Mouse (Mus musculus) monocyte, adult 5-6 weeks (primary cell): ENCODE measurements at regions not wholly inside any gene's neighbourhood (a gene's known extent, or its start where the extent isn't known, plus 50 kb on each side); places are given as distances from the start of the nearest gene placed in this dataset.
"Not testable (repeated sequence)": the region's sequence is repeated elsewhere in the genome, so short reads cannot be mapped to it uniquely, and the experiment has no call there.

Experiments used
- ATAC-seq: fragments of 153-309, 156-312 bp; replicated peaks from 2 replicates; pipeline ENCODE4 v1.8.0; 2017; ENCODE audit warnings: mild to moderate bottlenecking; ENCODE audit not compliant: low TSS enrichment, insufficient number of reproducible peaks, severe bottlenecking, poor library complexity, low FRiP score

DNA sequence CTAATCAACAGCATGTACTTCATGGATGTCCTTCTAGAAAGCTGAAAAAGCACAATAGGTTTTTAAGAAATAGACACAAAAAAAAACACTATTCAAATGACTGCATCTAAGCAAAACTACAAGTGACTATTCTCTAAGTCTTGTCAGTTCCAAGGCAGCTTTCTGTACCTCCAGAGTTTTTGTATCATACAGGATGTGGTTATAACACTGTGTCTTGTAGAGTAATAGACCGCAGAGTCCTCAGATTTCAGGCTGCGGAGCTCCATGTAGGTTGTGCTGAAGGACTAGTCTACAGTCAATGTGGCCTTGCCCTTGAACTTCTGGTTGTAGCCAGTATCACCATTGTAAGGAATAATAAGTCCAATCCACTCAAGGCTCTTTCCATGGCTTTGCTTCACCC is 1137.7 kb upstream of the Zfp386 start:
- not testable (repeated sequence) for ATAC-seq

DNA sequence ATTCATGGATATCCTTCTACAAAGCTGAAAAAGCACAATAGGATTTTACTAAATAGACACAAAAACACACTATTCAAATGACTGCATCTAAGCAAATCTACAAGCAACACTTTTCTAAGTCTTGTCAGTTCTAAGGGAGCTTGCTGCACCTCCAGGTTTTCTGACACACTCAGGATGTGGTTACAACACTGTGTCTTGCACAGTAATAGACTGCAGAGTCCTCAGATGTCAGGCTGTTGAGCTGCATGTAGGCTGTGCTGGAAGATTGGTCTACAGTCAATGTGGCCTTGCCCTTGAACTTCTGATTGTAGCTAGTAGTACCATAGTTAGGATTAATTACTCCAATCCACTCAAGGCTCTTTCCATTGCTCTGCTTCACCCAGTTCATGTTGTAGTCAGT is 1133.1 kb upstream of the Zfp386 start:
- not testable (repeated sequence) for ATAC-seq

DNA sequence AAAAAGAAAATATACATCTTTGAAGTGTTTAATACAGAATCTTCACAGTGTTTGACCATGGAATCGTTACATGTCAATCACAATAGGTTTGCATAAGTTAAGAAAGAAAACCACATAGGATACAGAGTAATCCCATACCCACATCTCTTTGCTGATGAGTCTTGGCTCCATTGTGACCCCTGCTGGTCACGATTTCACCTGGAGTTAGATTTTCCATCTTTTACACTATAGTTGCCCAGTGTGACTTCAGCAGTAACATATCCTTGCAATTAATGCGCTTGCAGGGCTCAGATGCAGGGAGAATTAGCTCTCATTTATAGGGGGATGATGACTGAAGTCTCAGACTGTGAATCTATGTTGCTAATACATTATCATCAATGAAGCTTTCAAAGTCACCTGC is 1119.8 kb upstream of the Zfp386 start:
- ATAC-seq: no peak

DNA sequence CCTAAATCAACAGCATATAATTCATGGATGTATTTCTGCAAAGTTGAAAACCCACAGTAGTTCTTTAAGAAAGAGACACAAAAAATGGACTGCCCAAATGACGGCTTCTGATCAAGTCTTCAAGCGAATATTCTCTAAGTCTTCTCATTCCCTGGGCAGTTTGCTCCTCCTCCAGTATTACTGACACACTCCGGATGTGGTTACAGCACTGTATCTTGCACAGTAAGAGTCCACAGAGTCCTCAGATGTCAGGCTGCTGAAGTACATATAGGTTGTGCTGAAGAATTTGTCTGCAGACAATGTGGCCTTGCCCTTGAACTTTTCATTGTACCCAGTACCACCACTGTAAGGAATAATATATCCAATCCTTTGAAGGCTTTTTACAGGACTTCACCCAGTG is 1115.4 kb upstream of the Zfp386 start:
- ATAC-seq: 0 out of 2 replicates have a peak, but pooled peaks have one; percentile 40

DNA sequence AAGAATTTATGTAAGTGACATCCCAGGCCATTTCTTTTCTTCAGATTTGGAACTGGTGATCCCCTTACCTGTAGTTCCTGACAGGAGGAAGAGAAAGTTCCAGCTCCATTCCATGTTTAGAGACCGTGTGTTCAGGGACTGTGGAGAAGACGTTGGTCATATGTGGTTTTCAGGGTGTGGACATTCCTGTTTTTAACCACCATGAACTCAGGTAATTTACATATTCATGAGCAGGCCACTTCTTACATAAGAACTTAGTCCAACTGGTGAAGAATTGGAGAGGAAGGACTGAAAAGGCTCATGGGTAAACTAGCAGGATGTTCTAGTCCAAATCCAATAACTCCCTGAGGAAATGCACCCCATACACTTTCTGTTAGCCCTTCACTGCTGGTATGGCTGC is 1114.9 kb upstream of the Zfp386 start:
- peak; percentile 84 for ATAC-seq

DNA sequence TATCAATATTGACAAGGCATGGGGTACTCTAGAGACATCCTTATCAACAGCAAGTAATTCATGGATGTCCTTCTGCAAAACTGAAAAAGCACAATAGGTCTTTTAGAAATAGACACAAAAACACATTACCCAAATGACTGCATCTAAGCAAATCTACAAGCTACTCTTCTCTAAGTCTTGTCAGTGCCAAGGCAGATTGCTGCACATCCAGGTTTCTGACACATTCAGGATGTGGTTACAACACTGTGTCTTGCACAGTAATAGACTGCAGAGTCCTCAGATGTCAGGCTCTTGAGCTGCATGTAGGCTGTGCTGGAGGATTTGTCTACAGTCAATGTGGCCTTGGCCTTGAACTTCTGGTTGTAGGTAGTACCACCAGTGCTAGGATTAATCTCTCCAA is 1110.7 kb upstream of the Zfp386 start:
- not testable (repeated sequence) for ATAC-seq

DNA sequence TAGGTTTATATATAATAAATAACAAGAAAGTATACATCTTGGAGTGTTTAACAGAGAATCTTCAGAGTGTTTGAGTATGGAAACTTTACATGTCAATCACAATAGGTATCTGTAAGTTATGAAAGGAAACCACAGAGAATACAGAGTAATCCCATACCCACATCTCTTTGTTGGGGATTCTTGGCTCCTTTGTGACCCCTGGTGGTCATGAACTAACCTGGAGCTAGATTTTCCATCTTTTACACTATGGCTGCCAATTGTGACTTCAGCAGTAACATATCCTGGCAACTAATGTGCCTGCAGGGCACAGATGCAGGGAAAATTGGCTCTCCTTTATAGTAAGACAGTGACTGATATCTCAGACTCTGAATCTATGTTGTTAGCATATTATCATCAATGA is 1107.9 kb upstream of the Zfp386 start:
- no peak for ATAC-seq

DNA sequence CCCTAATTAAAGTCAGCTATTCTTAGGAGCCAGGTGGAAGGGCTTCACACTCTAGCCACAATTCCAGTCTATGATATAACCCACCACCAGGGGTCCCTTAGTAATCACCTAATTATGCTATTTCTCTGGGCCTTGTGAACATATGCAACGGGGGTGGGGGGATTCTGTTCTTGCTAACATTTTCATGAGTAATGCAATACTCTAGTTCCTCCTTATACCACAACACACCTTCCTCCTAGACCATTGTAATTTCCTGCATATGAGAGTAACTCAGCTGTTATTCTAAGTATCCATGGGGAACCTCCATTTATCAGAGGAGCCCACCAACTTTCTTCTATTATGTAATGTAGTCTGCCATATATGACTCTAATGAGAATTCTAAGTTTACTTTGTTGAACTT is 1085.4 kb upstream of the Zfp386 start:
- no peak for ATAC-seq

DNA sequence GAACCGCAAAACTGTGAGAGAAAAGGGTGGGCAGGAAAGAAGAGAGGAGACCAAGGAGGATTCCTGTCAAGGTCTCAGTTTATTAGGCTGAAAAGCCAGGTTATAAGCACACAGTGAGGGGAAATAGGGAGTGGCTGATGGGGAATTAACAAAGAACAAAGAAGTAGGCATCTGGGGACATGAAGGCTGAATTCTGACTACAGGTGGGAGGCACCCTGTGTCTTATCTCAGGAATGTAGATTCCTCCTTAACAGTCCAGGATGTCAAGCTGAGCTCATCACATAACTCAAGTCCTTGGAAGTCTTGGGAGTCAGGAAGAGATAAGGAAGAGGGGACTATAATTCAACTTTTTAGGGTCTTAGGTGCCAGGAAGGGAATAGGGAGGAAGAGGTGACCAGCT is 1083.3 kb upstream of the Zfp386 start:
- ATAC-seq: not testable (repeated sequence)

DNA sequence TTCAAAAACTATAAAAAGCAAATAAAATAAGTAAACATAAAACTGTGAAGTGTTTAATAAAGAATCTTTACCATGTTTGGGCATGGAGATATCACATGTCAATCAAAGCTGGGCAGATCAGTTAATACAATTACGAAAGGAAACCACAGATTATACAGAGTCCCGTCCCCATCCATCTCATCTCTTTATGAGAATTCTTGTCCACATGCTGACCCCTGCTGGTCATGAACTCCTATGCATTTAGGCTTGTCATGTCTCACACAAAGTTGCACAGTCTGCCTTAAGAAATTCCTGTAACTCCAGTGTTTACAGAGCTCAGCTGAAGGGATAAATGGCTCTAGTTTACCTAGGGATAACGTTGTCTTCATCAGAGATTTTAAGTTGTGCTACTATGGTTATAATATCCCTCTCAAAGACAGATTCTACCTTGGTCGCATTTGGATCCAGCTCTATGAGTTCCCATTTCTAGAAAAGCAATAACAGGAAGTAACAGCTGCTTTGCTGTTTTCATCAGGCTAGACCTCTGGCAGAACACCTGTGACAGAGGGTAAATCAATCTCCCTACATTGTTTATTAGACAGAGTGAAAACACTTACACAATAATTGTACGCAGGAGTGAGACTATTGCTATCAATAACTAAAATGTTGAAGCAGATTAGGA is 1065.9 kb upstream of the Zfp386 start:
- peak; percentile 75; the same call in 1 of the 2 replicates for ATAC-seq

DNA sequence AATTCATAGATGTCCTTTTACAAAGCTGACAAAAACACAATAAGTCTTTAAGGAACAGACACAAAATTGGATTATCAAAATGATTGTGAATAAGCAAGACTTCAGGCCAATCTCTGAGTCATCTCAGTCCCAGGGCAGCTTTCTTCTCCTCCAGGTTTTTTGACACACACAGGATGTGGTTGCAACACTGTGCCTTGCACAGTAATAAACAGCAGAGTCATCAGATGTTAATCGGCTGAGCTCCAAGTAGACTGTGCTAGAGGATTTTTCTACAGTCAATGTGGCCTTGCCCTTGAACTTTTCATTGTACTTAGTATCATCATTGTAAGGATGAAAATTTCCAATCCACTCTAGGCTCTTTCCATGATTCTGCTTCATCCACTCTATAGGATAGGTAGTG is 1056.6 kb upstream of the Zfp386 start:
- ATAC-seq: 0 out of 2 replicates have a peak, but pooled peaks have one; percentile 35

DNA sequence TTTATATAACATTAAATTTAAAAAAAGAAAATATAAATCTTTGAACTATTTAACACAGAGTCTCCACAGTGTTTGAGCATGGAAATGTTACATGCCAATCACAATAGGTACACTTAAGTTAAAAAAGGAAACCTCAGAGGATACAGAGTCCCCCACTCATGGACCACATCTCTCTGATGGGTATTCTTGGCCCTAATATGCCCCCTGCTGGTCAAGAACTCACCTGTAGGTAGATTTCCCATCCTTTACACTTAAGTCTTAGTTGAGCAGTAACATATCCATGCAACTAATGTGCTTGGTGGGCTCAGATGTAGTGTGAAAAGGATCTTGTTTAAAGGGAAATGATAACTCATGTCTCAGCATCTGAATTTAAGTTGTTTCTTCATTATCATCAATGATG is 1050.7 kb upstream of the Zfp386 start:
- no peak for ATAC-seq

DNA sequence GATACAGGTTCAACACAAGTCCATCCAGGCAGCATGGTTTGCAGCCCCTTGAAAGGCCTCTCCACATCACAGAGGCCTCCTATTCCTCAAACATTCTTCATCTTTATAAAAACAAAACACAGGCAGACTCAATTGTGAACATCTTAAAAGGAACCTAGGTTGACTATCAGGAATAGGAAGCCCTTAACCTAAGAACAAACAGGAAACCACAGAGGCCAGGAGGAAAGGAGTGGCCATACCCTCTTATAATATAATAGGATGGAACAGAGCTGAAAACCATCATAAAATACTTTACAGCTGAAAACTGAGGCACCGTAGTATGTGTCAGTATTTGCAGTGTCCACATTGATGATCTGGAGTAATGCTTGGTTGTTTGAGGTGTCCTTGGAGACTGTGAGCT is 1044.4 kb upstream of the Zfp386 start:
- no peak for ATAC-seq

DNA sequence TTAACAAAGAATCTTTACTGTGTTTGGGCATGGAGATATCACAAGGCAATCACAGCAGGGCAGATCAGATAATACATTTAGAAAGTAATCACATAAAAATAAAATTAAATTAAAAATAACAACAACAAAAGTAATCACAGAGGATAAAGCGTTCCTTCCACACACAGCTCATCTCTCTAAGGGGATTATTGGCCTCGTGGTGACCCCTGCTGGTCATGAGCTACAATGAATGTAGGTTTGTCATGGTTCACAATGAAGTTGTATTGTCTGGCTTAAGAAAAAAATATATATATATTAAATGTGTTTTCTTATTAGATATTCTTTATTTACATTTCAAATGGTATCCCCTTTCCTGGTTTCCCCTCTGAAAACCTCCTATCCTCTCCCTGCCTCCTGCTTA is 1039.1 kb upstream of the Zfp386 start:
- no peak for ATAC-seq

DNA sequence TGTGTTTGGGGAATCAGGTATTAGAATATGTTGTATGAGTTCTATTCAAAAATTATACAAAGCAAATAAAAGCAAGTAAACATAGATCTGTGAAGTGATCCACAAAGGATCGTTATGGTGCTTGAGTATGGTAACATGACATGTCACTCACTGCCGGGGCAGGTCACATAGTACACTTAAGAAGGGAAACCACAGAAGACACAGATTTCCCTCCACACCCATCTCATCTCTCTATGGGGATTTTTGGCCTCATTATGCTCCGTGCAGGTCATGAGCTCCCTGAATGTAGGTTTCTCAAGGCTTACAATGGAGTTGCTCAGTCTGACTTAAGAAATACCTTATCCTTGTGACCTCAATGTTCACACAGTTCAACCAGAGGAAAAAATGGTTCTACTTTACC is 1034.8 kb upstream of the Zfp386 start:
- ATAC-seq: no peak

DNA sequence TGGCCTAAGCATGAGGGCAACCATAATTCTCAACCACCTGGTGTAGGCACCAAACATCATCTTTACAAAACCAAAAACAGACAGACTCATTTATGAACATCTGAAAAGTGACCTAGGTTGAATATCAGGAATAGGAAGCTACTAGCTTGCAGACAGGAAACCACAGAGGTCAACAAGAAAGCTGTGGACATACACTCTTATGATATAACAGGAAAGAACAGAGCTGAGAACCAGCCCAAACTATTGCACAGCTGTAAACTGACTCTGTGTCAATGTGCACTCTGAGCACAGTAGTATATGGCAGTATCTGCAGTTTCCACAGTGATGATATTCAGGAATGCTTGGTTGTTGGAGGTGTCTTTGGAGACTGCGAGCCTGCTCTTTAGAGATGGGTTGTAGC is 1023.8 kb upstream of the Zfp386 start:
- ATAC-seq: no peak

DNA sequence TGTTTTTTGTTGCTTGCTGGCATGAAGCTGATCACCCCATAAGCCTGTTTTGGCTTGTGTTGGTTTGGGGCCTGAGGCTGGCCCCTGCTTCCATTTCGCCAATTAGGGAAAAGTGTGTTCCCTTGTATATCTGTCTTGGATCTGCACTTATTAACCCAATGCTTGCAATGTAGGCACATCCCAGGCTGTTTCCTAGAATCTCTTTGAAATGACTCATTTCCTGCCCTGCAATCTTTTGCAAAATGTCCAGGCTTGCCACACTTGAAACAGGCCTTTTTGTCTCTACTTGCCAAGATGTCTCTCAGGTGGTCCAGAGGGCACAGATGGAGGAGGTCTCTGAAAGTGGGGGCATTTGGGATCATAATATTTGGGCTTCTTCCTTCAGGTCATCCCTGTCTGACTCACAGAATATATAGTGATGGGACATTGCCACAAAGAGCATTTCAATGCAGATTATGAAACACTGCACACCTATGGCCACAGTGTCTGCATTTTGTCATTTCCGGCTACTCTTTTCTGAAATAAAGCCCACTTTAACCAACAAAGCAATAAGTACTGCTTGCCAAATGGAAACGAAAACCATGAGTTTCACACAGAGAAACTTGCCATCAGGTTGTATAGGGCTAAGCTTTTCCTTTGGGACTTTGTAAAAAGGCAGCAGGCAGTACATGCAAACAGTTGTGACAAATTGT is 1012.9 kb upstream of the Zfp386 start:
- ATAC-seq: no peak

DNA sequence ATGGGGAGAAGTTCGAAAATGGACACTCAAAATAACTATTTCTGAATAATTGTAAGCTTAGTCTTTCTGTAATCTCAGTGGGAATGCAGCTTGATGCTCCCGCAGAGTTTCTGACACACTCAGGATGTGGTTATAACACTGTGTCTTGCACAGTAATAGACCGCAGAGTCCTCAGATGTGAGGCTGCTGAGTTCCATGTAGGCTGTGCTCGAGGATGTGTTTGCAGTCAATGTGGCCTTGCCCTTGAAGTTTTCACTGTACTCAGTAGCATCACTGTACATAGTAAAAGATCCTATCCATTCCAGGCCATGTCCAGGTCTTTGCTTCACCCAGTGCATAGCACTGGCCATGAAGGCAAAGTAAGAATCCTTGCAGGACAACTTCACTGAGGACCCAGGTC is 992.4 kb upstream of the Zfp386 start:
- ATAC-seq: no peak

DNA sequence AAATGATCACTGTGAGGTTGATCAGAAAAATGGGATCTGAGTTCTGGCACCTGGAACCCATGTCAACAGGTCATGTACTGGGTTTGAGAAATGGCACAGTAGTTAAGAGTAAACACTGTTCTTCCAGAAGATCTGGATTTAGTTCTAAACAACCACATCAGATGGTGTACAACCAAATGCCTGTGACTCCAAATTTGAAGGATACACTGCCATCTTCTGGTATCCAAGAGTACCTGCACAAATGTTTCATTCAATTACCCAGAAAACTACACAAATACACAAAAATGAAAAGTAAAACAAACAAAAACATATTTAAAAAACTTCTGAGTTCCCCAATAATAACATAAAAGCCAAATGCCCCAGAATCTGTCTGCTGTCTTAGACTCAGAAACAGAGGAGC is 987.6 kb upstream of the Zfp386 start:
- not testable (repeated sequence) for ATAC-seq

DNA sequence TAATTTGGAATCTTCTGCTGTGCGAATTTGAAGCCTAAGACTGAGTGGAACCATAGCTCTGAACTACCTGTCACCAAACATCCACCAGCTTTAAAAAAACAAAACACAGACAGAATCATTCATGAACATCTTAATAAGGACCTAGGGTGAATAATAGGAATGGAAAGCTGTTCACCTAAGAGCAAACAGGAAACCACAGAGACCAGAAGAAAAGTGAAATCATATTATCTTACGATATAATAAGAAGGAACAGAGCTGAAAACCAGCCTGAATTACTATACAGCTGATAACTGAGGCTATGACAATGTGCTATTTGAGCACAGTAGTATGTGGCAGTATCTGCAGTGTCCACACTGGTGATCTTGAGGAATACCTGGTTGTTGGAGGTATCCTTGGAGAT is 980.3 kb upstream of the Zfp386 start:
- ATAC-seq: no peak
